Mouse (Mus musculus) layer of hippocampus, postnatal 14 days (tissue): ENCODE measurements around the gene Olfr1157. TPM values are rescaled to one million over a fixed set of nuclear protein-coding genes. Genes with fewer than 3 reads are reported as not detected.

Experiments
- DNase-seq, 2 experiments: peaks; one replicate each; pipeline ENCODE4 v3.0.0; 2021 to 2022; ENCODE audit warnings: low spot score in 2 of 2, mixed read lengths in 1 of 2
- long read RNA-seq, 2 experiments: library from polyadenylated mRNA; stranded (forward); transcript quantifications; one replicate each; pipeline ENCODE4 v2.0.0; 2021
- total RNA-seq, 2 experiments: library from RNA; stranded (reverse); gene quantifications; 2 replicates each; pipeline ENCODE4 v1.2.3; 2021

Gene Olfr1157
- total RNA-seq, result not detected
- long read RNA-seq, experiment 1, result 0 reads
- long read RNA-seq, experiment 2, result 0 reads

DNA sequence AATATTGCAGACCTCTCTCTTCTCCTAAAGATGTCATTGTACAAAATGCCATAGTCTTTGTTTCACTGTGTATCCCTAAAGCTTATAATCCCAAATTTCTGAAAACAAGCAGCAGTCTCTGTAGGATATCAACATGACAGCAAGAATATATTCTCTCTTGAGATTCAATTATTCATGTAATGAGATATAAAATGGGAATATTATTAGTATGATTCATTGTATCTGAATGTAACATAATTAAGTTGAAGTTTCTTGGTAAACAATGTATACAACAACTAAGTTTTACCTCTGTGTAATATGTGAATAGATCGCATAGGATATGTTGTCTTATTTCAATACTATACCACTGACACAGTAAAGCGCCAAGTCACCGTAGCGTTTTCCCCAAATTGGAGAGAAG, at the start of gene Olfr1157:
TSS of gene Olfr1157 (minus strand) at position 101 of the 400 bp plus-strand sequence.
- no peak for DNase-seq

DNA sequence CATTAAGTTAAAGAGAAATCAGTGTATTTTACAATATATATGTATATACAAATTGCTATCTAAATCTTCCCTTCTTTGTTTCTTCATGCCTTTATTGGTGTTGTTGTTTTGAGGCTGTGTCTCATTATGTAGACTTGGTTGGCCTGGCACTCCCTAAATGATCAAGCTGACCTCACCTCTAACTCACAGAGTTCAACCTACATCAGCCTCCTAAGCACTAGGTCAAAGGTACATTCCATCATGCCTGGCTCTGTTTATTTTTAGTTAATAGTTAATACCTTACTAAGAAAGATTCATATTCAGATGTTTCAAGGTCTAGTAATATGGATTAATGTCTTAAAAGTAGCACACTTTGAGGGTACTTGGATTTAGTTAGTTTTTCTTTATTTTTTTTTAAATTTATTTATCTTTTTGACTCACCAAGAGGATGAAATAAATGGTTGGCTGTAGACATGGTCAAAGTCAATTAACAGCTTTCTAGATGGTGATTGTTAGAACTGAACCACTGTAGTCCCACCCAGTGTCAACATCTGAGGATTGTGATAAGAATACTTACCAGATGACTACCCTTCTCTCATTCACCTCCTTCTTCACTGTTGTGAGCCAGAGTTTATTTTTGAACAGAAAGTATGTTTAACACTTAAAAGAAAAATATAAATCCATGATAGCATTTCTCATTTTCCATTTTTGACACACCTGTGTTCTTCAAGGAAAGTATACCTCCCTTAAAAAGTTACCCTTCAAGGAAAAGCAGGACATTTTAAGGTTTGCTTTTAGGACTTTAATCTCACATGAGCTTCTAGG, 39.6 kb upstream of the Olfr1157 start, which contains the start of gene Olfr1160:
TSS of gene Olfr1160 (minus strand) at position 754 of the 804 bp plus-strand sequence.
- no peak for DNase-seq

GRCm38 (mm10) chr2:87989813-87990212, 21.7 kb upstream of the Olfr1157 start, which contains the start of gene Olfr1158:
Gene Olfr1158 (plus strand): TSS chr2:87990113.
- no peak for DNase-seq

DNA sequence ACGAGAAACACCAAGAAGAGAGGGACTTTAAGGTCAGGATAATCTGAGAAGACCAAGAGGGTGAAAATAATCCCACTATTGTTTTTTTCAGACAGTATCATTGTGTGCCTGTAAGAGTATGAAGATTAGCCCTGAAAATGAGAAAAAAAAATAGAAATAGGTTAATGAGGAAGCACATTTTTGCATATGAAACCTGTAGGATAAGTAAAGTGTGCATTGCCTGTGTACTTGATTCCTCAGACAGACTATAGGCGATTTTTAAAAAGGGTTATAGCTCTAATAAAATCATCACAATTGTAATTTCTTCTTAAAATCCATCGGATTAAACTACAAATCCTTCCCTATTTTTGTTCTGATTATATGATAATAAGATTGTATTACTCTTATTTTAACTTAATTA, 6.5 kb upstream of the Olfr1157 start, which contains the start of gene Olfr74:
TSS of gene Olfr74 (minus strand) at position 101 of the 400 bp plus-strand sequence.
- DNase-seq, result no peak

GRCm38 (mm10) chr2:87953000-87953399, 15.1 kb downstream of the Olfr1157 start, which contains the start of gene Olfr1156:
Gene Olfr1156 (minus strand): TSS chr2:87953100.
- DNase-seq, result no peak

- DNase-seq, result no peak
Observed at GRCm38 (mm10) chr2:87945037-87945436, 23.1 kb downstream of the Olfr1157 start, which contains the start of gene Olfr1155. Gene Olfr1155 (minus strand): TSS chr2:87945137.

Other genes starting within 250 kb of the Olfr1157 start
- not detected for gene Olfr1138, start 228.3 kb downstream of the Olfr1157 start, total RNA-seq
- gene Olfr1140, start 224.5 kb downstream of the Olfr1157 start, total RNA-seq, result not detected
- gene Olfr1141, start 214.3 kb downstream of the Olfr1157 start, total RNA-seq, result not detected
- gene Olfr152, start 188.8 kb downstream of the Olfr1157 start, total RNA-seq, result not detected
- not detected for gene Olfr1143, start 167.7 kb downstream of the Olfr1157 start, total RNA-seq
- not detected for gene Olfr1145, start 158.5 kb downstream of the Olfr1157 start, total RNA-seq
- not detected for gene Olfr1148, start 137.8 kb downstream of the Olfr1157 start, total RNA-seq
- not detected for gene Olfr1150-ps1, start 124.3 kb downstream of the Olfr1157 start, total RNA-seq
- not detected for gene Olfr1151, start 112.4 kb downstream of the Olfr1157 start, total RNA-seq
- not detected for gene Olfr1152, start 101.8 kb downstream of the Olfr1157 start, total RNA-seq
- gene Olfr1153, start 73.3 kb downstream of the Olfr1157 start, total RNA-seq, result not detected
- gene Olfr1154, start 63.1 kb downstream of the Olfr1157 start, total RNA-seq, result not detected
- gene Olfr1155, start 23.2 kb downstream of the Olfr1157 start, total RNA-seq, result not detected
- not detected for gene Olfr1156, start 15.2 kb downstream of the Olfr1157 start, total RNA-seq
- gene Olfr74, start 6.4 kb upstream of the Olfr1157 start, total RNA-seq, result not detected
- not detected for gene Olfr1158, start 21.8 kb upstream of the Olfr1157 start, total RNA-seq
- not detected for gene Olfr1160, start 40.0 kb upstream of the Olfr1157 start, total RNA-seq
- gene Olfr1161, start 54.5 kb upstream of the Olfr1157 start, total RNA-seq, result not detected
- gene Olfr73, start 69.4 kb upstream of the Olfr1157 start, total RNA-seq, result not detected
- gene Olfr1162, start 82.8 kb upstream of the Olfr1157 start, total RNA-seq, result not detected
- gene Olfr1163, start 103.5 kb upstream of the Olfr1157 start, total RNA-seq, result not detected
- gene Olfr1164, start 125.7 kb upstream of the Olfr1157 start, total RNA-seq, result not detected
- gene Olfr1166, start 160.0 kb upstream of the Olfr1157 start, total RNA-seq, result not detected
- gene Olfr1167, start 186.9 kb upstream of the Olfr1157 start, total RNA-seq, result not detected
- not detected for gene Olfr1168, start 213.6 kb upstream of the Olfr1157 start, total RNA-seq